Mouse (Mus musculus) telencephalon, adult 2 months (tissue): ENCODE results near the gene Tuba3a.

Source experiments
- DNase-seq: peaks from one replicate; pipeline ENCODE4 v3.0.0-alpha.2; 2011; ENCODE audit warnings: low read depth, low spot score

Gene Tuba3a

DNA sequence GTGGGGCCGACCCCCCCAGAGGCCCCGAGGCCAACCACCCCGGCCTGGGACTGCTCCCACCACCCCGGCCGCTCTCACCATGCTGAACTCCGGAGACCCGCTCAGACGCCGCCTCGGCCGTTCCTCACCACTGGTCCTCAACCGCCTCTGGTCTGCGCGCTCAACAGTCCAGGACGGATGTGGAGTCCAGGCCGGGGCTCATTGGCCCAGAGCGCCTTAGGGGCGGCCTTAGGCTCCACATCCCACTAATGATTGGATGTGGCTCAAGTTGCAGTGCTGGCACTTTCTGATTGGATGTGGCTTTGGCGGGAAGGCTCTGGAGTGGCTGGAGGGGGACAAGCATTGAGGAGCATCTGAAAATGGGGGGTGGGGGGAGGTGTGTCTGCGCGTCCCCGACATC lies at the start of gene Tuba3a:
Gene Tuba3a (minus strand): TSS at position 153 of the 400 bp plus-strand sequence.
- DNase-seq, result no peak

DNA sequence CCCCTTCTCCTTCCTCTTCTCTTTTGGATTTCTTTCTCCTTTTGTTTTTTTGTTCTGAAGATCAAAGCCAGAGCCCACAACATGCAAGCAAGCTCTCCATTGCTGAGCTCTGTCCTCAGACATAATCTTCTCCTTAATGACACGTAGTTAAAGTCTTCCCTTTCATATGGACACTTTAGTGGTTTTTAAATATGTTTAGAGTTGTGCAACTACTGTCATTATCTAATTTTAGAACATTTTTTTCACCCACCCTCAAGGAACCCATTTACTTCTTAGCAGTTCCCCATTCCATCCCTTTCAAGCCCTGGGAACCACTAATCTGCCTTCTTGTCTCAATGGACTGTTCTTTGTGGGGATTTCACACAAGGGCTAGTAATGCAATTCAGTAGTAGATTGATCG lies 48.5 kb upstream of the Tuba3a start:
- no peak for DNase-seq

- no peak for DNase-seq
These were observed 47.5 kb upstream of the Tuba3a start for GRCm38 (mm10) chr6:125333112-125333899.

DNA sequence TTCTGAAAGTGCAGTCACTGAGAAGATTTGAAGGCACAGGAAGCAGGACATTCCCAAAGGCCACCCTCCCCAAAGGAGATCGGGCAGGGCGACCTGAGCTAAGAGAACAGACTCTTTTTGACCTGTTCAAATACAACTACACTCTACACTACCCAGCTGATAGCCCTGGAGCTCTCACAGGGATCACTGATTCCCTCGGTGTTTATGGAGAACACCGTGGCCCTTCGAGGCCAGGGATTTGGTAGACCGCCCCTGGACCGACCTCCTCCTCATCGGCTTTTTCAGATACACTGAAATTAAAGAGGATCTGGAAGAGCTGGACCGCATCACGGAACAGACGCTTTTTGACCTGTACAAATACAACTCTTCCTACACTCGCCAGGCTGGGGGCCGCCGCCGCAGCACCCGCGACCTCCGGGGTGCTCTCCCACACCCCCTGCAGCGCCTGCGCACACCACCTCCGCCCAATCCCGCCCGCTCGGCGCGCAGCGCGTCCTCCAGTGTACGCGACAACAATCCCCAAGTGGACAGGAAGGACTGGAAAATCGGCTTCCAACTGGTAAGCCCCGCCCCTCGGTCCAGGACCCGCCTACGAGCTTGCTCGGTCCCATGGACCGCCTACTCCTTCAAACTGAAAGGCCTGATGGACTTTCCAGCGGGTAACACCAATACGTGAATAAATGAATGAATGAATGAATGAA lies 44.9 kb upstream of the Tuba3a start:
- DNase-seq, result no peak

DNA sequence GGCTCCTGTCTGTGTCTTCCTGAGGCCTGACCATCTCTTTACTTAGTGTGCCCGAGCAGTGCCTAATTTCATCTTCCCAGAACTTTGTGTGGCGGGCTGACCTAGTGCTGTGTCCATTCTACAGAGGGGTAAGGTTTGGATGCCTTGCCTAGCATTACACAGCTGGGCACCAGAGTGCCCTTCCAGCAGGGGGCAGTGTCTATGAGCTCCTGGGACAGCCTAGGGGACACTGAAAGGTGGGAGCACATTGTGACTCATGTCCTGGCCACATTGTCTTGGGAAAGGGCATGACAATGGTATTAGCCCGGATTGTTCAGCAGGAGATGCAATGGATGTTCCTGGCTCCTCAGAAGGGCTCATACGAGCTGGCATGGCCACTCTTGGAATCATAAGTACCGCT lies 42.4 kb upstream of the Tuba3a start:
- DNase-seq, result no peak

DNA sequence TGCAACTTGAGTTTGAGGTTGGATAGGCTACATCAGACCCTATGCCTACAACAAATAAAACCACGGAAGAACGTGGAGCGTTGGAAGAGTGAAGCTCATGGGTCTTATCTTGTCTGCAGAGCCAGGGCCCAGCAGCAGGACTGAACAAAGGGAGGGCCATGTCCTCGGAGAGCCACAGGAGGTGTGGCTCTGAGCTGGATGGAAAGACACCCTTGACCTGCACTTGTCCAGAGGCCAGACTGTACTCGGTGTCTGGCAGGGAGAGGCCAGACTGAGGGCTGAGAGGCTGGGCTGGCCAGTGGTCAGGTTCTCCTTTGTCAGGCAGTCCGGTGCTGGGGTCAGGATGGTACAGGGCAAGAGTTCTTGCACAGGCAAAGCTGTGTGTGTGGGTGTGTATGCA lies 39.5 kb upstream of the Tuba3a start:
- no peak for DNase-seq

DNA sequence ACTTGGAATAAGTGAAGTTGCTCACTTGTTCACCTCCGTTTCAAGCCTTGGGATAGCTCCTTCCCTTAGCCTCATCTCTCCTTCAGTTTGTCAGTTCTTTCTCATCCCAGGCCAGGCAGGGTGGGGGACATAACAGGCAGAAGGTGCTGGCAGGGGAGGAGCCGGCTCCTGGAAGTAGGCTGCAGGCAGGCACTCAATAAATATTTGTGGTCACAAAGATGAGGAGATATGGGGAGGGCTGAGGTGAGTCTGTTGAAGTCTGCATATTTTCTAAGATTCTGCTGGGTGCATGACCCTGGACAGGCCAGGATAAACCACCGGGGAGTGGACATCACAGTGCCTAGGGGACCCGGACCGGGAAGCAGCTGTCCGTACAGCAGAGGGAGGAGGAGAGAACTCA lies 37.7 kb upstream of the Tuba3a start:
- DNase-seq, result no peak

DNA sequence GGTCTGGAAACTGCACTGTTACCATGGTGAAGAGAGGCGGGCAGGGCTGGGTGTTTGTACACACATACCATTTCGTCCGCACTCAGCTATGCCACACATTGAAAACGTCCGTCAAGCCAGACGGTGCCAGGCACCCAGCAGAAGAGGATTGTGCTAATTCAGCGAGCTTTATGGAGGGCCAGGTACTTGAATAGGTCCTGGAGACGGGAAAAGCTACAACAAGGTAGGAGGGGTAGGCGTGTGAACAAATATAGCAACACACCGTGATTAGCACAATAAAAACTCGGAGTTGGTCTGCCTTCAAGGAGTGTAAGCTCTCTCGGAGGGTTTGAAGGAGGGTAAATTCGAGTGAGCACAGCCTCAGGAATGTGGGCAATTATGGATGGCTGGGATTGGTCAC lies 37.0 kb upstream of the Tuba3a start:
- no peak for DNase-seq

- no peak for DNase-seq
These were observed 35.4 kb upstream of the Tuba3a start for GRCm38 (mm10) chr6:125321114-125321855.

DNA sequence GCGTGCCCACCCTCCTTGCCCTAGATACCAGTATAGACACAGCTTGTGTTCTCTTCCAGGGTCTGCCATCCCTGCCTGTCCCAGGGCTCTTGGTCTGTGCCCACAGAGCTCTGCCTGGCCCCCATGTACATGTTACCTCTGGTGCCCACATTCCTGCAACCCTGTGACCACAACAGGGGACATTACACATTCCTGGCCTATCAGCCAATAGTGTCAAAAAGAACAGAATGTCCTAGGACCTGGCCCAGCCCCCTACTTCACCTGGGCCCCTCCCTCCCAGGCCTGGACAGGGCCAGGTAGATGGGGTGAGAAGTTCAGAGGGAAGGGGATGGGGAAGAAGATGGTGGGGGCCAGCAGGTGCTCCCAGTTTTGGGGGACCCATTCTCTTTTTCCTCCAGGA lies 34.5 kb upstream of the Tuba3a start, which contains the start of gene Scnn1a:
Gene Scnn1a (plus strand): TSS at position 337 of the 400 bp plus-strand sequence.
- no peak for DNase-seq

DNA sequence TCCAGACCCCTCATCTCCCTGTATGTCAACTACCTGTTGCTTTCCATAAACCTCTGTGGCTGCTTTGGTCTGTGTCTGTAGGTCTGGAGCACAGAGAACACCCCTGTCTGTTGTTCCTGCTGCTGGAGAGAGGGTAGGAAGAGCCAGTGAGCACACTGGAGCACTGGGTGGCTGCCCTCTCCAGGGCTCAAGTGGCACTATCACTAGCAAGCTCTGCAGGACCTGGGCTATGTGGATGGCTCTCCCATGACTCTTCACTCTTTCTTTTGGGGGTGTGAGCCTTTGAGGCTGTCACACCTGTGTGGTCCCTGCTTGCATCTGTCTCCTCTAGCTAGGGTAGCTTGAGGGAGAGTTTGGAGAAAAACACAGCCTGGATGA lies 34.1 kb upstream of the Tuba3a start:
- DNase-seq, result no peak

DNA sequence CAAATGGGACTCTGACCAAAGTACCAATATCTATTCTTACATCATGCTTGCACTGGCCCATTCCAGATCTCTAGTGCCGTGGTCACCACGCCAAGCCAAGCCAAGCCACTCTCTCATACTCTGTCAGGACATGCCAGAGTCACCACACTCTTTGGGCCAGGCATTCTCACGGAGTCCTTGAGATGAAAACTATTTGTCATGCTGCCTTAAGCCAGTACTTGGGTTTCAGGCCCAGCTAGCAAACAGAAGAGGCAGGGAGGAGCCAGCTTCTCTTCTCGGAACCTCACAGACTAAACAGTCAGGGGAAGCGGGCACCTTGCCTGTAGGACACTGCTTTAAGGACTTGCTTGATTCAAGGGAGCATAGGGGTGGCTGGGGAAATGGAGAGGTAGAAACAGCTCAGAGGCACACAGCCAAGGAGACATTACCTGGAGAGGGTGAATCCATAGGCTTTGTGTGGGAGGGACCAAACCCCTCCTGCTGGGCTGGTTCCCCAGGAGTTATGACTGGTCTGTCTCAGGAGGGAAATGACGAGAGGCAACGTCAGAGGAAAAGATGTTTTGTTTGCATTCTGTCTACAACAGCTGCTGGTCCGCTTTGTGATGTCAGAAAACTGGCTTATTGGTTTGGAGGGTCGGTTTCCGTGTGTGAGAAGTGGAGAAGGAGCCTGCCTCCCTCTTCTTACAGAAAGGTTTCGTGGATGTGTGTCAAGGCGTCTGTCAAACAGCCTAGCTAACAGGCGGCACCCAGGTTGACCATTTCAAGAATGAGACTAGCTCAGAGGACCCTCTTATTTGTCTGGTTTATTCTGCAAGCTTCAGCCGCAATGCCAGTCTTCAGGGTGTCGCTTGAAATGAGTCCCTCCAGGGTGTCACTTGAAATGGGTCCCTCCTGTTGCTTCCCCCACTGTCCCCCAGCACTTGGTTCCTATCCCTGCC lies 33.4 kb upstream of the Tuba3a start:
- DNase-seq, result no peak

DNA sequence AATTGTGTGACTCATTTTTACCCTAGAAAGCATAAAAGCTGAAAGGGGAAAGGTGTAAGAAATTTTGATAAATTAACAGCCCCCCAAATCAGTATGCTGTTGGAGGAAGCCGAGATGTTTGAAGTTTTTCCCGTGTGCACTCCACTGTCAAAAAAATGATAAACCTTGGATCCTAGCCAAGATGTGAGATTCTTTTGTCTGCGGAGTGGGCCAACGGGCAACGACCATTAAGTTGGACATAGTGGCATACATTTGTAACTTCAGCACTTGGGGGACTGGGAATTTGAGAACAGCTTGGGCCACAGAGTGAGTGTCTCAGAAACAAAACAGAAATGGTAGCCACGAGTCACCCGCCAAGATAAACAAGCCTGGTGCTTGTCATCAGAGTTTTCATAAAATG lies 31.2 kb upstream of the Tuba3a start:
- DNase-seq, result no peak

DNA sequence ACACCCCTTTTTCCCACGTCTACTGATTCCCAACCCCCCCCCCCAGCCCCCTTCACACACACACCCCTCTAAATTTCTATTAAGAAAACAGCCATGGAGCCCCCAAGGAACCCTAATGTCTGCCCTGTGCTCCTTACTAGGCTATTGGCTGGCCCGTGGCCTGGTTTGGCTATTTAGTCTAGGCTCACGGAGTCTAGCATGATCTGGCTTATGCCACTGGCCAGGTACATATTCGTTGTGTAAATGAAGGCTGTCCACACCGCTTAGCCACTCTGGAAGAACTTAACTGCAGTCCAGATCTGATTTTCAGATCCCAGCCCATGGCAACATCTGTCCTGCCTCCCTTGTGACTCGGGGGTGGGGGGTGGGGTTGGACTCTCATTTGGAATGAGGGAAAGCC lies 28.9 kb upstream of the Tuba3a start:
- no peak for DNase-seq

DNA sequence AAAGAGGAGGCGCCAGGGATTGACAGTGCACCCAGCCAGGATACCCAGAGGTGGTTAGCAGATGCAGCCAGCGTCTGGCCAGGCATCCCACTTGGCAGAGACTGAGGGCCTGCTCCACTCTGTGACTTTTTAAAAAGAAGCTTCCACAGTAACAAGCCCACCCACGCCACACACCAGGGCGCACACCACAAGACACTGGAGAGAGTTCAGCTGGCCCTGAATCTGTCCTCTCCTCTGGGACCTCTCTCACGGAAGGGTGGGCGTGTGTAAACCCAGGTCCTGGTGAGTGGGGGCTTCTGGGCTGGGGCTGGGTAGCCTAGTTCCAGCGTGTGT lies 28.4 kb upstream of the Tuba3a start:
- no peak for DNase-seq

DNA sequence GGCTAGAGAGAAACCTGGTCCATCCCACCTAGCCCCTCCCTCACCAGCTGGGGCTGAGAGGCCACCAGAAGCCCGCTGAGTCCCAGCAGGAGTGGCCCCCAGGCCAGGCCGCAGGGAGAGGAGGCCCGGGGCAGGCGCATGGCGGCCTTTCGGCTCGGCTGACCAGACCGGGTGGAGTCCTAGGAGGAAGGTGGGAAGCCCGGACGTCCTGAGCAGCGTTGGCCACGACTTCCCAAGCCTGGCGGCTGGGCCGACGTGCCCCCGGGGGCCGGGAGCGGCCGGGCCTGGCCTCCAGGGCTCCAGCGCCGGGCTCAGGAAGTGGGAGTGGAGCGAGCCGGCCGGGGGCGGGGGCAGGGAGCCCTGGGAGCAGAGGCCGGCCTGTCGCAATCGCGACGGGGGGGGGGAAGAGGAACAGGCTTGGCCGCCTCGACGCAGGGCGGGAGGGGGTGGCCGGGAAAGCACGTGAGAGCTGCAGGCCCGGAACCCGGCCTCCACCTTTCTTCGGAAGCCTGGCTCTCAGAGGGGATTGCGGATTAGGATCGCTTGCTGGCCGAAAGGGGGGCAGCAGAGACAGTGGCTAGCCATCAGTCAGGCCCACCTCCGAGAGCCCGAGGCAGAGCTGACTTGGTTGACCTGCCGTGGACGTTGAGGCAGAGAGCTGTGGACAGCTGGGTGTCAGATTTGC lies 27.8 kb upstream of the Tuba3a start, which contains the start of gene Ltbr:
Gene Ltbr (minus strand): TSS at position 340 of the 685 bp plus-strand sequence.
- DNase-seq, result no peak

DNA sequence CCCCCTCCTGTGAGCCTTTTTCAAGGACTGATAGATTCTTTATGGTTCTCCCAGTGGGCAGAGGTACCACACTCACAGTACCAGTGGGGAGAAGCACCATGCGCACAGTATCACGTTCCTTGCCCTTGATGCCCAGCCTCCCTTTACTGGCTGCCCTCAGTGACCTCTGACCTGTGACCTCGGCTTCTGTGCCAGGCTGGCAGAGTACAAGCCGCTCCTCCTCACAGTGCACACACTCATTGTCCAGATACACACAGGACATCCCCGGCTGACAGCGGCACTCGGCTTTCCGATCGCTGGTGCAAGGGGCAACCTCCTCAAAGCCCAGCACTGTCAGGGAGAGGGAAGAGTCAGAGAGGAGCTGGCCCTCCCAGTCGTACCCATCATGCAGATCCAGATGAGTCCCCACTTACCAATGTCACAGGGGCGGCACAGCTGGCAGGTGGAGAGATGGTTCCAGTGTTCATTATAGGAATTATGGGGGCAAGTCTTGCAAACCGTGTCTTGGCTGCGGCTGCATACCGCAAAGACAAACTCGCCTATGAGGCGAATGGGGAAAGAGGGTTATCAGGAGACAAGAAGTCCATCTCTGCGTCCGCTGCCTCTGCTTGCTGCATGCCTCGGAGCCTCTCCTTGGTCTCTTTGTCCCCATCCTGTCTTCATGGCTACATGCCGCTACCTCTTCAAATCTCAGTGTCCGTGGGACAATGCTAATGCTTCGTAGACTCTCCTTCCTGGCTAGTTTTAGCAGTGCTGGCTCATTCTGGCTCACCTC lies 26.9 kb upstream of the Tuba3a start:
- DNase-seq, result no peak

- DNase-seq, result no peak
These were observed 26.3 kb upstream of the Tuba3a start for GRCm38 (mm10) chr6:125312171-125312570.

DNA sequence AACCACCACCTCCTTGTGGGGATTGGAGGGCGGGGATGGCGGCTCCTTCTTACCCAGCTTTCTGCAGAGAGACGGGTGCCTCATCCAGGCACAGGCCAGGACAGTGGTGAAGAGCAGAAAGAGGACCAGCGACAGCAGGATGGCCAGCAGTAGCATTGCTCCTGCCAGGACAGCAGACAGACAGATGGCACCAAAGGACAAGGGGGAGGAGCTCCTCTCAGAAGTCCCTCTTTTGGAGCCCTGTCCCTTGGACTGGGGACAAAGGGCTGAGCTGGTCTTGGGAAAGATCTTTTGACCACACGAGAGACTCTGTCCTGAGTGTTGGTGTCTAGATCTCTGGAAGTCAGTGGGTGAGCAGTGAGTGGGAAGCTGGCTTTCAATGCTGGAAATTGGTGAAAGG lies 23.6 kb upstream of the Tuba3a start:
- DNase-seq, result no peak

DNA sequence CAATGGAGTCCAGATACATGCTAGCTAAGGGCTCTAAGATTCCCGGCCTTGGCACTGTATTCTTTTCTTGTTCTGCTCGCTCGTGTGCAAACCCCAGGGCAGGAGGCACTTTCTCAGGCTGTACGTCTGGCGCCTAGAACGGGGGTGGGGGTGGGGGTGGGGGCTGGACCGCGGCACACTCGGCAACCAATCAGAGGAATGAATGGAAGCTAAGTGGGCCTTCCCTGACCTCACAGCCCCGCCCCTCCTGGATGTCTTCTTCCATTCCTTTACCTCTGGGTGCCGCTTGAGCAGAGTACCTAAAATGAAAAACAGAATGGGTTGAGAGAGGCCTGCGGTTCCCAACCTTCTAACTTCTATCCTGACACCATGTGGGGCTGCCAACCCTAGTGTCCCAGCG lies 23.1 kb upstream of the Tuba3a start:
- no peak for DNase-seq
